Mouse (Mus musculus) common myeloid progenitor, adult 5-6 weeks (primary cell): Measurements from ENCODE around the gene Rptor. TPM values are rescaled to one million over a fixed set of nuclear protein-coding genes. Genes with fewer than 3 reads are reported as not detected.

Source experiments
- ATAC-seq: replicated peaks from 2 replicates; pipeline ENCODE4 v1.8.0; 2016; ENCODE audit warnings: low read depth, mild to moderate bottlenecking, moderate TSS enrichment, inconsistent platforms; ENCODE audit not compliant: poor library complexity, severe bottlenecking
- total RNA-seq: library from RNA; stranded (forward); fragments of 200-1000, 187-1606 nt; gene quantifications from 2 replicates; pipeline ENCODE4 v1.2.3, GENCODE M21; 2017

Rptor gene
- total RNA-seq, 1 experiment from 2014 or later = 18.6 TPM

DNA sequence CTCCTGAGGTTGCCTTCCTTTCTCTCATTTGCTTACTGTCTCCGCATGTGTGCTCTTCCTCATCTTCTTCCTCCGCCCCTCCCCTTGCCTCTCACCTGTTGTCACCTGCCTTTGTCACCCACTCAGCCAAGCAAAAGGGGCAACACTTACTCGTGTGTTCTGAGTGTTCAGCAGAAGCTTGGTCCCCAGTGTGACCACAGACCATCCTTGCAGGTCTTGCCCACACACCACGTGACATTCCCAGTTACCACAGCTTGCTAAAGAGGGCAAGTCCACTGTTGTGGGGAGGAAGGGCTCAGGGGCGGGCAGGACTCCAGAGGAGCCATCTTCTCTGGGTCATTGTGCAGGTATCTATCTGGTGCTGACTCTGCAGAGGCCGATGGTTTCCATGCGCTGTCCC lies 40.6 kb downstream of the Rptor start:
- no peak for ATAC-seq

DNA sequence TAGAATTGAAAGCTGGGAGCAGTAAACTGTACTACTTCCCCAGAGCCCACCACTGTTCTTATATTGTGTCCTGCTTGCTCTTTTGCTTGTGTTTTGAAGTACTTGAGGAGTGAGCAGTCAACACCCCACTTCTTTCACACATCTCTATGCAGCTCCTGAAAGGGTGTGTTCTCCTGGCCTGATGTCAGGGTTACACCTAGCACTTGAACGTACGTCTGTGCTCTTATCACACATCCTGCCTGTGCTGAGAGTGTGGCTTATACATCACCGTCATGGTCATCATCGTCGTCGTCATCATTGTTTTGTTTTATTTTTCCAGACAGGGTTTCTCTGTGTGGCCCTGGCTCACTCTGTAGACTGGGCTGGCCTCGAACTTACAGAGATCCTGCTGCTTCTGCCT lies 41.4 kb downstream of the Rptor start:
- ATAC-seq = no peak

GRCm38 (mm10) chr11:119644612-119645379 lies 42.1 kb downstream of the Rptor start:
- no peak for ATAC-seq

GRCm38 (mm10) chr11:119650456-119650855 lies 47.8 kb downstream of the Rptor start:
- no peak for ATAC-seq

- ATAC-seq = no peak
These were observed 50.6 kb downstream of the Rptor start for GRCm38 (mm10) chr11:119653336-119653735.

DNA sequence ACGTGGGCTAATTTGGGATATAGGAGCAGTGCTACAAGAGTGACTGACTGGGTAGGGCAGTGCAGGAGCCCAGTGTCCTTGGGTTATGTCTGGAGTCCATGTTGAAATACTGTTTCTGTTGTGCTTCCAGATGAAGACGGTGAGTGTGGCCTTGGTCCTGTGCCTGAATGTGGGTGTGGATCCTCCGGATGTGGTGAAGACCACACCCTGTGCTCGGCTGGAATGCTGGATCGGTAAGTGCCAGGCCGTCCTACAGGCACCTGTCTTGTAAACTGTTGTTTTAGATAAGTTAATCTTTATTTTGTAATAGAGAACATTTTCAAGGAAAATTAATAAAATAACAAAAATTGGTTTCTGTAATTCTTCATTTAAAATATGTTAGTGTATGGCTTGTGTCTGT lies 54.8 kb downstream of the Rptor start:
- no peak for ATAC-seq

DNA sequence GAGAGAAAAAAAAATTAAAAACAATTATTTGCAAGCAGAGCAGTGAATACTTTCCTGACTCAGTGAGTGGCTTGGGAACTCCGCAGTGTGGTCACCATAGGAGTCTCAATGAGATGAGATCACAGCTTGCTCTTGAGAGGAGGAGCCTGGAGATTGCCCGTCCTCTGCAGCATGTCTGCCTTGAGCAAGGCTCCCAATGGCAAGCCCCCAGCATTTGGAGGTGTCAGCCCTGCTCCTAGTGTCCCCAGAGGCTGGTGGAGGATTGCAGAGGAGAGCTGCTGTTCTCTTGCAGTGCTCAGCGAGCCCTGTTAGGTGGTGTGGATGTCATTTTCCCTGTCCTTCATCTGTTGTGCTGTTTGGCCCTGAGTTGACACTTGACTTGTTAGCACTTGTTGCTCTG lies 56.6 kb downstream of the Rptor start:
- ATAC-seq = no peak

GRCm38 (mm10) chr11:119661479-119661878 lies 58.8 kb downstream of the Rptor start:
- ATAC-seq = peak; percentile 77

DNA sequence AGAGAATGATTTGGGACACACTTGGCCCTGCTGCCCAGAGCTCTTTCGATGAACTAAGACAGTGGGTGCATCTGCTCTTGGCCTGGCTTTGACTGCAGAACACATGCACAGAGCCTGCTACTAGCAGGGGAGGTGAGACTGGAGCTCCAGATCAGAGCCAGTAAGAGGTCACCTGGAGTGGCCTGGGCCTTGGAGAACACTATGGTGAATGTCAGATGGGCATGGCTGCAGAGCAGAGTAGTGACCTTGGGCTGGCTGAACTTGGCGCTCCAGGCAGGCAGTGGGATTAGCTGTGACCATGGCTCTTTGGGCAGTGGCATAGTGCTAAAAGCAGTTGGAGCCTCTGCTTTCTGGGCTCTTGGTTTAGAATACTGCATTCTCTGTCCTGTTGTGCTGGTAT lies 61.2 kb downstream of the Rptor start:
- ATAC-seq = no peak

DNA sequence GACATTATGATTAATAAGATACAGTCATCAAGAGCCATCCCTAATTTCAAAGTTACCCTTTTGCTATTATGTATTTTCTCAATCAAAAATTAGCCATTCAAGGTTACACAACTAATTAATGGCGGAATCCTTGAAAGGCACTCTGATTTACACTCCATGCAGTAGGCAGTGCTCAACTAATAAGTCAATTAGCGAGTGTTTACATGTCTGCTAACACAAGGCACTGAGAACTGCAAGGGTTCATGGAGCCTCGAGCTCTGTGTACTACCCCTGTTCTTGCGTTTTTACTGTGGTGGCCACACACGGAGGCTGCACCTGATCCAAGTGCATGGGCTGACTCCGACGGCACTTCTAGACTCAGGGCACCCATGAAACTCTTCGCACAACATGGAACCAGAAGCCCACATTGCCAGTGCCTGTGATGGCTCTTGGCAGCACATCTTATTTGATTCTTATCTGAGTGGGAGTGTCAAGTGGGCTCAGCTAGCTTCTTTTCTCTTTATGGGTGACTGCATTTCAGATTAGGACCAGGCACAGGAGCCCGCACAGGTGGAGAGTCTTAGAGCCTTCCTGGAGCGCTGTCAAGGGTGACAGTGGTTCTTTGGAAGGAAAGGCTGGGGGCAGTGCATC lies 62.1 kb downstream of the Rptor start:
- no peak for ATAC-seq

GRCm38 (mm10) chr11:119665308-119665702 lies 62.6 kb downstream of the Rptor start:
- no peak for ATAC-seq

DNA sequence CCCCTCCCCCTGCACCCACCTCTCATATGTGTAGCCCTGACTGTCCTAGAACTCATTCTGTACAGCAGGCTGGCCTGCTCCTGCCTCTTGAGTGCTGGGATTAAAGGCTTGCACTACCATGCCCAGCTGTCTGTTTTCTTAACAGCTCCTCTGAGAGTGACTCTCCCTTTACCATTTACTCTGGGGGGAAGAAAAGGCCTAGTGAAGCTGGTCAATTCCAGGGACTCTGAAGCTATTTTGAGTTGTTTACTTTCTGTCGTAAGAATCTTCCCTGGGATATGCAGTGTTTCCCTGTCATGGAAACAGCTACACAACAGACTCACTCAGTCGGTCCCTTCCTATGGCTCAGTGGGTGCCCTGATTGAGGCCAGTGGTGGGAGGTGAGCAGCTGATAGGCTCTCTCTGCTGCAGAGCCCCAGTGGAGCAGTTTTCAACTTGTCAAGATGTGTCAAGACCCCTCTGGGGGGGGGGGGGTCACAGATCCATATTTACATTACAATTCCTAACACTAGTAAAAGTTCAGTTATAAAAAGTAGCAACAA lies 63.9 kb downstream of the Rptor start:
- ATAC-seq = no peak

DNA sequence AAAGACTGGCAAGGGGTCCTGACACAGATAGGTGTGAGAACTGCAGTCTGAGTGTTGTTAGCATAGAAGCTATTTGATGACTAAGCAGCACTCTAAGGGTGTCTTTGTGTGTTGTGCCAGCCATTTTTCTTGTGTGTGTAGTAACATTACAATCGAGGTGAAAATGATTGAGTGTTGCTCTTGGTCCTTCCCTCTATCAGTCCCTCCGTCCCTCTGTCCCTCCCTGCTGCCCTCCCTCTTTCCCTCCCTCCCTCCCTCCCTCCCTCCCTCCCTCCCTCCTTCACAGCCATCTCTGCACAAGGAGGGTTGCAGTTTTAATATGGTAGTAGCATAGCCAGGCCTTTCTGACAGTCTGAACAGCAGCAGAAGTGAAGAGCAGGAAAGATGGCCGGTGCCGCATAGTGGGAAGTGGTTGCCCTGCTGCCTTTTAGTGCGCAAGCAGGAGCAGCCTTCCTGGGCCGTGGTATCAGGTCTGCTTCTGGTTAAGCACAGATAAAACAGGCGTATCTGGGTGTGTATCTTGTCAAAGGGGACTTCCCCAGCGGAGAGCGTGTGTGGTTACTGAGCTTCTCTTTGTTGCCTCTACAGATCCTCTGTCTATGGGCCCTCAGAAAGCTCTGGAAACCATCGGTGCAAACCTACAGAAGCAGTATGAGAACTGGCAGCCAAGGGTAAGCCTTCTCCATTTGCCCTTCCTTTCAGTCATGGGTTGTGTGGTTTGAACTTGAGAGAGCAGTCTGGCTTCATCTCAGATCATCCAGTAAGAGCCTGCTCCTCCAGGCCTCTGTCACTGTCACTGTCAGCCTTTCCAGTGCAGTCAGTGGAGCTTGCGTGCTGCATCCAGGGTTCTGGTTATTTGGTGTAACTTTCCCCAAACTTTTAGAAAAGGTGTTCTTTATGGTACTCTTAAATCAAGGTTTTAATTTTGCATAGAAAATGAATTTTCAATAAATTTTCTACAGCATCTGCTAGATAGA lies 68.3 kb downstream of the Rptor start:
- peak; percentile 90 for ATAC-seq

DNA sequence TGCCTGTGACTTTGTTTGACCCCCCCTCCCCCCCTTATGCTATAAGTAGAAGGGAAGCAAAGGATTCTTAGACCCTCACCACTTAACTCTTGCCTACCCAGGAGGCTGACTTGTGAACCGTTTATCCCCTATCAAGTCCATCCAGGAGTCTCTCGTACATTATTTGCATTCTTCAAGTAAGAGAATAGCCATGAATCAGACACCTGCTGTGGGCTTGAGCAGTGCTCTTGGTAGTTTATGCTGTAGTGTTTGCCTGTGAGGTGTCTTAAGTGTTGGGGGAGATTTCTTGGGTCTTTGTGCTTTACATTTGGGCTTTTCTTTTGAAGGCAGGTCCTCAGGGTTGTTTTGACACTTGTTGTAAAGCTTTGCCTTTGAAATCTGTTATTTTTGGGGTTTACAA lies 69.3 kb downstream of the Rptor start:
- no peak for ATAC-seq

DNA sequence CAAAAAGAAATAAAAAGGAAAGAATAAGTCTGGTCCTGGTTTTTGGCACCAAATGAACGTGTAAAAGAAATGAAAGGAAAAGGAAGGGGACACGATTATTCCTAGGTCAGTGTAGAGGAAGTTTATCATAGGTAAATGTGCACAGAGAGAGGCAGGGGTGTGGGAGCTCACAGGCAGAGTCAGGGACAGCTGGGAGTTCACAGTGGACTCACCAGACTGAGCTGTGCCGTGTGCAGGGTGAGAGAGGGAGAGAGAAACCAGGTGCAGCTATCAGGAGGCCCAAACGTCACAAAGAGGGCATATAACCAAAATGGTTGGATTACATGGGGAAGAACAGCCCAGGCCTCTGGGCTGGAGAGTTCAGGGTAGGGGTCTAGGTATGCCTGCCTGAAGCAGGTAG lies 70.1 kb downstream of the Rptor start:
- no peak for ATAC-seq

DNA sequence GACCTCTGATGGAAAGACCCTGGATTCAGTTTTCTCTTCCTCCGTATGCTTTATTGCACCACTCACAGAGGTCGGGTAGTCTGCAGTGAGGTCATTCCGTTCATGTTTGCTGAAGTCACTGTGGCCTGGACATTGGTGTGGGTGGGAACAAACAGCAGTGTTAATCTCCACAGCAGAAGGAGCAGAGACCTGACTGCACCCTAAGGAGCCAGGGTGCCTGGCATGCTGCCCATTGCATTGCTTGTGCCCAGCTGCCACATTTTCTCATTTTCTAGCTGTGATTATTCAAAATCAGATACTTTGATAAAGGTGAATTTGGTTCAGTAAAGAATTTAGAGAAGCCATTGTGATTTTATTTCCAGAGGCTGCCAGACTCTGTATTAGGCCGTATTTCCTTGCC lies 72.1 kb downstream of the Rptor start:
- ATAC-seq = no peak

GRCm38 (mm10) chr11:119675546-119675945 lies 72.8 kb downstream of the Rptor start:
- no peak for ATAC-seq

GRCm38 (mm10) chr11:119676751-119677411 lies 74.2 kb downstream of the Rptor start:
- ATAC-seq = peak; percentile 66

DNA sequence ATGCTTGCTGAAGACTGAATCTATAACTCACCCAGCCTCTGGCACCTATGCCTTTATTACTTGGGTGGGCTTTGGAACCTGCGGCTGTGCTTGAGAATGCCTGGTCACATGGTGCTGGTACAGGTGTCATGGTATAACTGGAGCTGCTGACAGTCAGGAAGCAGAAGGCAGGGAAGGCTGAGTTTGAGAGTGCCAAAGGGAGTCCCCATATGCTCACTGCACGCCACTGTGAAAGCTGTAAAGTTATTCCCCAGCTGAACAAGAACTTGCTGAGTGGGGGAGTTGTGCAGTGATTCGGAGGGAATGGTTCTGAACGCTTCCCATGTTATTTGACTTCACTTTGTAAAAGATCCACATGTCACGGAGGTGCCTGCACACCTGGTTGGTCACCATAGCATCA lies 75.7 kb downstream of the Rptor start:
- no peak for ATAC-seq

DNA sequence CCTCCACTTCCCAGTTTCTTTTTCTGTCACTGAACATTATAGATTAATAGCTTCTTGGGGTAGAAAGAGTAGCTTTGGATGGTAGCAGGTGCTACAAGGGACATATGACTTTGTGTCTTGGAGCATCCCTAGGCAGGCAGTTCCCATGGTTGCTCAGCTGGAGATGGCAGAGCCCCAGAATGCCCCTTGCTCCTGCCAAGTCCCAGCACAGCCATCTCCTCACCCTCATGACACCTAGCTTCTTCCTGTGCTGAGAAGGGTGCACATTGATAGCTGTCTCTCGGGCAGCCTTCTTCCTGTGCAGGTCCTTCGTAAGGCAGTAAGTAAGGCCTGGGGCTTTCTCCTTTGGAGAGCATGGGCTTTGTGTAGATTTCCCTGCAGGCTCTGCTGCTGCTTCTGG lies 78.0 kb downstream of the Rptor start:
- no peak for ATAC-seq
